Mouse (Mus musculus): ENCODE measurements around the gene Tmem191c.
A peak's percentile ranks its signal among the peaks of the same experiment; 100 is the strongest.

Gene Tmem191c

DNA sequence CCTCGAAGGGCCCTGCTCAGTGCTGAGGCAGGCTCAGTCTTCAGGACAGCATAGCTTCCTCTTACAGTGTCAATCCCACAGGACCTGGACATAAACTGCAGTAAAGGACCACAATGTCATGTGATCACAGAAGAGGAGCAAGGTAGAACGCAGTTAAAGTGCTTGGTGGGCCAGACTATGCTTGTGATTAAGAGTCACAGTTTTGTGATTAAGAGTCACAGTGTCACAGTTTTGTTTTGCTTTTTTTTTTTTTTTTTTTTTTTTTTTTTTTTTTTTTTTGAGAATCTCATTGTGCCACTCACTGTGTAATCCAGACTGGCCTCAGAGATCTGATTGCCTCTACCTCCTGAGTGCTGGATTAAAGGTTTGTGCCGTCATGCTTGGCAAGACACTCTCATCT is 9.8 kb upstream of the Tmem191c start:
- no peak for DNase-seq (ENCODE audit: low spot score)

GRCm38 (mm10) chr16:17267937-17268336 is 7.9 kb upstream of the Tmem191c start:
- DNase-seq (ENCODE audit: low spot score) = no peak

GRCm38 (mm10) chr16:17269872-17270271 is 6.0 kb upstream of the Tmem191c start:
- DNase-seq (ENCODE audit: low spot score) = no peak

DNA sequence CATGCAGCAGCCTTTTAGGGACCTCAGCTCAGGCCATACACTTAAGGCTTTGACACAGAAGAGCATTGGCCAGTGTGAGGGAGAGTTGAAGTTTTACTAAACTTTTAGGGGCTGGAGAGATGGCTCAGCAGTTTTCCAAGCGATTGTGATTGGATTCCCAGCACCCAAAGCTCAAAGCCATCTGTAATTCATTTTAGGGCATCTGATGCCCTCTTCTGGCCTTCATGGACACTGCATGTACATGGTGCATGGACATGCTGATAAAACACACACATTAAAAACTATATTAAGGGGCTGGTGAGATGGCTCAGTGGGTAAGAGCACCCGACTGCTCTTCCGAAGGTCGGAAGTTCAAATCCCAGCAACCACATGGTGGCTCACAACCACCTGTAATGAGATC is 4.8 kb upstream of the Tmem191c start:
- DNase-seq (ENCODE audit: low spot score) = no peak

DNA sequence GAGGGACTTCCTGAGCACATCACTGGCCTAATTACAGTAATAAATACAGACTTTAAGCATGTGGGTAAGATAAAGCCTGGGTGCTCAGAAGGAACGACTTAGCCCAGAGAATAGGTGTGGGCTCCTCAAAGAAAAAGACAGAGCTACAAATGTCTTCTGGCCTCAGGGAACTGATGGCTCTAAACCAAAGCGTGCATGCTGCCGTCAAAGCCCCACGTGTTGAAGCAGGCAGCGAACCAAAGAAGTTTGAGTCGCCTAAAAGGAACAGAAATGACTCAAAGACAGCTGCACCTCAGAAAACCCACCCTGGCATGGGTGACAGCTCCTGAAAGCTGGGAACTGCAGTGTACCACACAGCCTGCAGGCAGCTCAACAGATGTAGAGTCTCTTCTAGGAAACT is 4.0 kb upstream of the Tmem191c start:
- DNase-seq (ENCODE audit: low spot score) = no peak

DNA sequence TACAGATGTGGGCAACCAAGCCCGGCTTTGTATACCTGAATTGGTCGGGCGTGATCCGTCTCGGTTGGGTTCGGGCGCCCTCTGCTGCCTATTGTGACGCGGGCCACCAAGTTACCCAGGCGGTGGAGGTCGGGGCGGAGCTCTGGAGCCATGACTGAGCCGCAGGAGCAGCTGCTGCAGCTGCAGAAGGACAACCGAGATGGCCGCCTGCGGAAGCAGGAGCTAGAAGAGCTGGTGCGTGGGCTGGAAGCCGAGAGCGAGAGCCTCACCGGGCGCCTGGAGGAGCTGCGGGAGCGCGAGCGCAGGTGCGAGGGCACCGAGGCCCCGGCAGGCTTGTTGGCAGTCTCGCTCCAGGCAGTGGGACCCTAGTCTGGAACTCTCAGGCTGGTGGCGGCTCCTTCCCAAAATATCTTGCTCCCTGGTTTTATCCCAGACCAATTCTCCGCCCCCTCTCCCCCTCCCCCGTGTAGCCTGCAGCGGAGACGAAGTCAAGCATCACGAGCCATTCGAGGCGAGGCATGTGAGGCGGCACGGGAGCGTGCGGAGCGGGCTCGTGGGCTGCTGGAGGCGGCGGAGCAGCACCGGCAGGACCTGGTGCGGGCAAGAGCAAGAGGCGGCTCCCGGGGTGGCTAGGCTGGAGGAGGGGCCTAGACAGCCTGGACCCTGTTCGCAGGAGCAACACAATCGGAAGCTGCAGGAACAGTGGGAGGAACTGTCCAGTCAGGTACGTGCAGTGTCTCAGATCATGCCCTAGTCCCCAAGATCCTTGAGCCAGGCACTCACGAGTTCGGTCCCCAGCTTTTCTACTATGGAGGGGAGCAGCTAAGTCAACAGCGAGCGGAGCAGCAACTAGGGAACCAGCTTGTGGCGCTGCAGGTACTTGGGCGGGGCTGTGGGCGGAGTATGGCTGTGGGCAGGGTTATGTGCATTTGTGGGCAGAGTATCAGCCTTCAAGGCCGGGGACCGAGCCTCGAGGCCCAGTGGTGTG is 581 bp downstream of the Tmem191c start:
- DNase-seq (ENCODE audit: low spot score) = peak; percentile 89

GRCm38 (mm10) chr16:17277342-17278211 is 1.7 kb downstream of the Tmem191c start:
- no peak for DNase-seq (ENCODE audit: low spot score)

DNA sequence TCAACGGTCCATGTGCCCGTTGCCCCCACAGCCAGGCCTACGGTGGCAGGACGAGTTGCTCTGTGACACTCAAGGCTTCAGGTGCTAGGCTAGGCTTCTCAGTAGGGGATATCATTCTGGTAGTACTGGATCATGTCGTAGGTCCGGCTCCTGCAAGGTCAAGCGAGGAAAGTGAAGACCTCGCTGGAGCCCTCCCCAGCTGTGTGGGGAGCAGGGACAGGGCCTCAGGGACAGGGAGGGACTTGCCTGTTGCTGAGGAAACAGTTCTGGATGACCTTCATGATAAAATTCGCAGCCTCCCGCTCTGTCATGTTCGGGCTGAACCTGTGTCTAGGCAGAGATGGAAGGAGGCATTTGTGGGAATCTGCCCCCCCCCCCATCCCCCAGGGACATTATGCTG is 4.6 kb downstream of the Tmem191c start:
- no peak for DNase-seq (ENCODE audit: low spot score)

DNA sequence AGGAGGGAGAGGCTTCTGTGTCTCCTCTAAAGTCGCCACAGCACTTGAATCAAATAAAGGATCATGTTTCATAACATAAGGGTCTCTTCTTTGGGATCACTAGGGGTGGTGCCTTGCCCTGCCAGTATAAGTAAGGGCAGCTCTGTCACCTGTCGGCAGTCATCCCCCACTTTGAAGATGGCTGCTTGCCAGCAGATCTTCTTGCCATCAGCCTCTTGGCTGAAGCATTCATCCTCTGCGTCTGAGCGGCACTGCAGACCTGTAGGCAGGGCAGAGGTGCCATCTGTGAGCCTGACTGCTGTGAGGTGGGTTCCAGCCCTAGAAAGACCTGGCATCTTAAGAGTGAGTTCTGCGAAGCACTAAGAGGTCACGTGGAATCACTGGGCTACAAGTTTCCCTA is 7.3 kb downstream of the Tmem191c start:
- DNase-seq (ENCODE audit: low spot score) = no peak

- DNase-seq (ENCODE audit: low spot score) = no peak
These were observed 11.2 kb downstream of the Tmem191c start for GRCm38 (mm10) chr16:17287103-17287502.

- DNase-seq (ENCODE audit: low spot score) = no peak
These were observed 15.1 kb downstream of the Tmem191c start for GRCm38 (mm10) chr16:17291016-17291415.

- DNase-seq (ENCODE audit: low spot score) = peak; percentile 45
These were observed 16.9 kb downstream of the Tmem191c start for GRCm38 (mm10) chr16:17292751-17293150.

DNA sequence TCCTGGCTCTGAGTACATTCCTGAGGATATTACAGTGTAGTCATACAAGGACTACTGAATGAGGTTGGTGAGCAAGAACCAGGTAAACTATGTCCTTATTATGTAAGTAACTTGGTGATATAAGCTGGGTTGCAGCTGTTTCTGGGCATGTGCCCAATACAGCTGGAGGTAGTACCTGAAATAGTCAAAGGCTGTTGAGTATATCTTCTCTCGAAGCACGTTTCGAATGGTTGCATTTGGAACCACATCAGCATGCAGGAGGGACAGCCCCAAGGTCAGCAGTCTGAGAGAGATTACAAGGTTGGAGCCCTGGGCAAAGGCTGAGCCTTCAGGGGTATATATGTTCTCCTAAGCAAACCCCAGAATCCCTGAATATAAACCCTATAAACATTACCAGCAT is 24.9 kb downstream of the Tmem191c start:
- DNase-seq (ENCODE audit: low spot score) = no peak

- no peak for DNase-seq (ENCODE audit: low spot score)
These were observed 27.8 kb downstream of the Tmem191c start for GRCm38 (mm10) chr16:17303521-17304245.

DNA sequence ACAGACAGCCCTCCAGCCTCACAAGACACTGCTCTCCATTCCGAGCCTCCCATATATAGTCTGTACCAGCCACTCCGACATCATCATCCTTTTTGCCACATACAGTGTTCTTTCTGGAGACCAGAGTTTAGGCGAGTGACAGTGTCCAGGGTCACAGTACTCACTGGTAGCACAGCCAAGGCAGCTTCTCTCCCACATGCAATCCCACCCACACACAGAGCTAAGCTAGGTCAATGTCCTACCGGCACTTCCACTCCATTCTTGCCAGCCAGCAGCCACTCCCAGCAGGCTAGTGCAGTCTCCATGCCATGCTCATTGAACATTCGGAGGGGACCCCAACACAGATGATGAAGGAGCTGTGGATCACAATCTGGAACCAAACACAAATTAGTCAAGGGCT is 31.6 kb downstream of the Tmem191c start:
- no peak for DNase-seq (ENCODE audit: low spot score)

GRCm38 (mm10) chr16:17309036-17309435 is 33.2 kb downstream of the Tmem191c start:
- DNase-seq (ENCODE audit: low spot score) = no peak

GRCm38 (mm10) chr16:17312531-17312930 is 36.7 kb downstream of the Tmem191c start:
- DNase-seq (ENCODE audit: low spot score) = no peak

DNA sequence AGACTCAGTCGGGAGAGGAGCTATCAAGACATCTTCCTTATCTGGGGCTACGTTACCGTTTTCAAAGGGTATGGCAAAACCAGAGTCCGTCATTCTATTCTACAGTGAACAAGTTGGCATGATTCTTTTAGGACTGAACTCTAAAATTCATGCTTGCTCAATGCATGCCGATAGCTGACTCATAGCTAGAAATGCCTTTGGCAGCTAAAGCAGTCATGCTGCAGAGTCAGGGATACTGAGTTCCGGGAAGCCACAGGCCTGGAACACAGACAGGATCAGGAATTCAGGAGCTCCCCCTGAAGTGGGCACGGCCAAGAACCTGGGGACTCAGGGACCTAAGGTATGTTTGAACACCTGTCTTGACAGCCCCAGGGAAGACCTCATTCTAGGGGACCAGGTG is 40.7 kb downstream of the Tmem191c start:
- DNase-seq (ENCODE audit: low spot score) = no peak

GRCm38 (mm10) chr16:17321481-17321880 is 45.6 kb downstream of the Tmem191c start:
- DNase-seq (ENCODE audit: low spot score) = peak; percentile 9

- DNase-seq (ENCODE audit: low spot score) = no peak
These were observed 48.9 kb downstream of the Tmem191c start for GRCm38 (mm10) chr16:17324745-17325144.

DNA sequence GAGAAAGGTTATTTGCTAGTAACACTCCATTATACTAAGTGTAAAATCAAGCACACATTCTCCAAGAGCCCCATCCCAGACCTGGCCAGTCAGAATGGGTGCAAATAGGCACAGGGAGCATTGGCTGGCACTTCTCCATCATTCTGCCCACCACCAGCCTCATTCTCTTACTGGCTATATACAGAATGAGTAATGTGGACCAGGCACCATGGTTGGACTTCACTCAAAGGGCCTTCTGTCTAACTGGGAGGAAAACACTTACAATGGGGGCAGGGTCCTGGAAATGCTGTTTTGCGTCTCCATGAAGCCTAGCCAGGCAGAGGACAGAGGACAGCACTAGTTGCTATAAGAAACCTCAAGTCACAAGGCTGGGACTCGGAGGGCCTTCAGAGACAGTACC is 50.2 kb downstream of the Tmem191c start:
- DNase-seq (ENCODE audit: low spot score) = no peak

All from ovary, postnatal 10 days (tissue).